ENCODE assay signal across 2 mouse cellular contexts in genomic region chr17:56629800-56630781, GRCm38 (mm10).
A peak's percentile ranks its signal among the peaks of the same experiment; 100 is the strongest.
TF ChIP-seq lines count a peak whose summit lies in the region.

No protein-coding gene starts in this region.

TF ChIP-seq in CH12.LX, 34 proteins besides CTCF, POLR2A, EP300 and RAD21 (continued from another document):
- TF ChIP-seq ETS1 (conservative IDR thresholded peaks at IDR 0.05; ENCODE audit: low read depth, low read length): peak; percentile 64; the same call in 1 of the 2 replicates
- 0 out of 2 replicates have a peak, but pooled peaks have one; percentile 40 for TF ChIP-seq JUND (conservative IDR thresholded peaks at IDR 0.05; ENCODE audit: low read depth, low read length)
- peak; percentile 60; the same call in 1 of the 2 replicates for TF ChIP-seq CHD1 (IDR thresholded peaks at IDR 0.05; ENCODE audit: low read depth, low read length)
- peak; percentile 64 for TF ChIP-seq MXI1 (IDR thresholded peaks at IDR 0.05; ENCODE audit: low read depth, low read length)
- 0 out of 2 replicates have a peak, but pooled peaks have one; percentile 10 for TF ChIP-seq RCOR1 (conservative IDR thresholded peaks at IDR 0.05; ENCODE audit: low read depth, low read length)
- TF ChIP-seq ELF1 (IDR thresholded peaks at IDR 0.05; ENCODE audit: low read depth, low read length): peak; percentile 64; the same call in 1 of the 2 replicates
- peak; percentile 36; the same call in 1 of the 2 replicates for TF ChIP-seq MYC (IDR thresholded peaks at IDR 0.05; ENCODE audit: low read depth, low read length)
- TF ChIP-seq NELFE (IDR thresholded peaks at IDR 0.05; ENCODE audit: low read depth, low read length): peak; percentile 34; the same call in 1 of the 2 replicates
- TF ChIP-seq ZMIZ1 (IDR thresholded peaks at IDR 0.05; ENCODE audit: low read depth, low read length): 0 out of 2 replicates have a peak, but pooled peaks have one; percentile 18
- TF ChIP-seq SIN3A (IDR thresholded peaks at IDR 0.05; ENCODE audit: low read length): peak; percentile 76
- 0 out of 2 replicates have a peak, but pooled peaks have one; percentile 47 for TF ChIP-seq TCF12 (IDR thresholded peaks at IDR 0.05; ENCODE audit: low read depth, low read length)
- peak; percentile 67; the same call in 1 of the 2 replicates for TF ChIP-seq TBP (conservative IDR thresholded peaks at IDR 0.05; ENCODE audit: low read depth, low read length)
- peak; percentile 30; the same call in 1 of the 2 replicates for TF ChIP-seq MAZ (IDR thresholded peaks at IDR 0.05; ENCODE audit: low read depth, low read length)
- TF ChIP-seq IRF4 (IDR thresholded peaks at IDR 0.05; ENCODE audit: low read depth, low read length): peak; percentile 66

TF ChIP-seq in MEL, 35 proteins besides CTCF, POLR2A, EP300 and RAD21 (continued from another document):
- peak; percentile 68 for TF ChIP-seq TBP (IDR thresholded peaks at IDR 0.05; ENCODE audit: low read depth, low read length)
- TF ChIP-seq HCFC1 (IDR thresholded peaks at IDR 0.05; ENCODE audit: low read depth, low read length): peak; percentile 79
- TF ChIP-seq USF1 (IDR thresholded peaks at IDR 0.05; ENCODE audit: low read depth, low read length): 0 out of 2 replicates have a peak, but pooled peaks have one; percentile 5
- peak; percentile 85 for TF ChIP-seq MXI1 (IDR thresholded peaks at IDR 0.05; ENCODE audit: low read depth, low read length)
- TF ChIP-seq SIN3A (IDR thresholded peaks at IDR 0.05; ENCODE audit: low read length): peak; percentile 92
- TF ChIP-seq MYC (IDR thresholded peaks at IDR 0.05; ENCODE audit: low read depth, low read length): peak; percentile 68
- peak; percentile 73 for TF ChIP-seq MAX (IDR thresholded peaks at IDR 0.05; ENCODE audit: low read length)
- peak; percentile 67; the same call in 1 of the 2 replicates for TF ChIP-seq ELF1 (IDR thresholded peaks at IDR 0.05; ENCODE audit: low read depth, low read length)
- peak; percentile 56 for TF ChIP-seq NRF1 (IDR thresholded peaks at IDR 0.05; ENCODE audit: insufficient read depth, low read depth, low read length, poor library complexity, severe bottlenecking)
- peak; percentile 60 for TF ChIP-seq MYB (IDR thresholded peaks at IDR 0.05; ENCODE audit: low read depth, low read length)
- peak; percentile 87; the same call in 1 of the 2 replicates for TF ChIP-seq JUND (IDR thresholded peaks at IDR 0.05; ENCODE audit: low read depth, low read length)
- peak; percentile 82 for TF ChIP-seq MAZ (IDR thresholded peaks at IDR 0.05; ENCODE audit: low read depth, low read length)
